Mouse (Mus musculus) MEL (cell line): Measurements from ENCODE around the gene Vmn1r193.

Source experiments
- HCFC1 ChIP-seq: IDR thresholded peaks from 2 replicates; pipeline ENCODE4 v1.6.1; 2012; ENCODE audit warnings: low read depth, mild to moderate bottlenecking, inconsistent platforms, low read length, improper control_type of control experiment, moderate library complexity
- POLR2A ChIP-seq, 2 experiments: IDR thresholded peaks; 2 replicates each; pipeline ENCODE4 v1.6.1; 2011 to 2012; ENCODE audit warnings: low read length in 2 of 2, mild to moderate bottlenecking in 2 of 2, control low read depth in 1 of 2, improper control_type of control experiment in 1 of 2, low read depth in 1 of 2, moderate library complexity in 1 of 2; ENCODE audit not compliant: control insufficient read depth in 1 of 2, insufficient read depth in 1 of 2, poor library complexity in 1 of 2

DNA sequence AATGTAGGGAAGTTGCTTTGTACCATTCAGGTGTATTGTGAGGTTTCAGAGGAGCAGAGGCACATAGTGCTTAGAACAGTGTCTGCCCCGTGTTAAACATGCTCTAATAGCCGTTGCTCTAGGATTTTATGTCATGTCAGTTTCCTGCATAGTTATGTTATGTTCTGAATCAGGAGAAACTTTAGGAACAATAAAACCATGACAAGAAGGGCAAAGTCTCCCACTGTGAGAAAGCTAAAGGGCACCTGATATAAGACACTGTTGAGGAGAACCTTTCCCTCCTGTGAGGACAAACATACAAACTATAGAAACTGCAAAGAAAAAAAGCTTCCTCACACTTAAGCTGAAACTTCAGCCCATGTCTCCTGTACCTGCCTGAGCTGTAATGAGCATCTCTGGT is 32.6 kb downstream of the Vmn1r193 start:
- TF ChIP-seq POLR2A (IDR thresholded peaks at IDR 0.05; ENCODE audit: control insufficient read depth in 1 of 2, insufficient read depth in 1 of 2, low read depth in 1 of 2, low read length in 2 of 2, poor library complexity in 1 of 2) (no peak), HCFC1 (no peak)
